Mouse (Mus musculus): Measurements from ENCODE around the gene Gfra1.

Gene Gfra1

DNA sequence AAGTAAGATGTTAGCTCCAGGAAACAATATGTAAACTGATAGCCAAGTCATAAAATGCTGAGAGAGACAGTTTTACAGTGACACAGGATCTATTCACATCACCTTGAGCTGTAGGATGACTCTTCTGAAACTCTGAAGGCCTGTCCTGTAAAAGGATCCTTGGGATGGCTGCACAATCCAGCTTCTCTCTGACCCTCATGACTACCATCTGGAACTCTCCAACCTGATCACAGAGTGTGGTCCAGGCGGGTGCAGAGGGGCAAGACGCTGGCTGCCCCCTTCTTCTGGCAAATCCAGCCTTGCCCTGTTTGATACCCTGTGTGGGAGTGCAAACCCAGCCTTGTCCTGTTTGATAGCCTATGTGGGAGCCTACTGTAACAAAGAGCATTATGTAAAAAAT lies 28.4 kb downstream of the Gfra1 start:
- H3K36me3 ChIP-seq (ENCODE audit: control insufficient read depth, insufficient read depth, low read length, poor library complexity, severe bottlenecking), result no peaks in the 10 kb centered on the region
- no peaks in the 10 kb centered on the region; the same call in 1 of the 2 replicates for H3K27me3 ChIP-seq (ENCODE audit: control insufficient read depth, insufficient read depth, low read length, poor library complexity, severe bottlenecking)
- no peak for DNase-seq (ENCODE audit: low read depth, low spot score)

DNA sequence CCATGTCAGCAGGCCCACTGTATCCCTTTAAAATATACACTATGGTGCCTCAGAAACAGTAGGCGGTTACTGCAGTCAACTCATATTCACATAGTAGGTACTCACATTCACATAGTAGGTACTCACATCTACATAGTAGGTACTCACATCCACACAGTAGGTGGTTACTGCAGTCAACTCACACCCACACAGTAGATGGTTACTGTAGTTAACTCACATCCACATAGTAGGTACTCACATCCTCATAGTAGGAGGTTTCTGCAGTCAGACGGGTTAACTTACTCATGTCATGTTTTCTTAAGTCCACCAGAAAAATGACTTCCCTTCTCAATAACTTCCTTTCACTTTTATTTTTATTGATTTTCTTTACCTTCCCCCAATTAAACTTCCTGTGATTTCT lies 30.8 kb downstream of the Gfra1 start:
- no peak for DNase-seq (ENCODE audit: low read depth, low spot score)
- H3K36me3 ChIP-seq (ENCODE audit: control insufficient read depth, insufficient read depth, low read length, poor library complexity, severe bottlenecking), result no peaks in the 10 kb centered on the region
- H3K27me3 ChIP-seq (ENCODE audit: control insufficient read depth, insufficient read depth, low read length, poor library complexity, severe bottlenecking), result no peaks in the 10 kb centered on the region; the same call in 1 of the 2 replicates

DNA sequence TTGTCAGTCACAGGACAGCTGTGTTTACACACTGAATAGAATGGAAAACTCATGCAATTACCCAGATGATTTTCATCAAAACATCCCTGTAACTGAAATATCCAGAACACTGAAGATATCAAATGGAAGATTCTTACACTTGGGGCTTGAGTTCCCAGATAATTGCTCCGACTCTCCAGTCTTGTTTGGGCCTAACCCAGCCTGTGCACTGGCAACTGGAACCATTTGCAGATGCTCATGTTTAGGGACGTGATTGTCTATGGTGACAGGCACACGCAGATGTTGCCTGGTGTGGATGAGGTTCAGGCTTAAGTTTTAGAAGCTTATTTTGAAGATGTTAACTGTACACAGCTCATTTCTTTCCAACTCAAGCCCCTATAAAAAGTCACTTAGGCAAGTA lies 31.5 kb downstream of the Gfra1 start:
- Histone ChIP-seq H3K36me3 (ENCODE audit: control insufficient read depth, insufficient read depth, low read length, poor library complexity, severe bottlenecking) (no peaks in the 10 kb centered on the region), H3K27me3 (ENCODE audit: control insufficient read depth, insufficient read depth, low read length, poor library complexity, severe bottlenecking) (no peaks in the 10 kb centered on the region)
- DNase-seq (ENCODE audit: low read depth, low spot score), result no peak

DNA sequence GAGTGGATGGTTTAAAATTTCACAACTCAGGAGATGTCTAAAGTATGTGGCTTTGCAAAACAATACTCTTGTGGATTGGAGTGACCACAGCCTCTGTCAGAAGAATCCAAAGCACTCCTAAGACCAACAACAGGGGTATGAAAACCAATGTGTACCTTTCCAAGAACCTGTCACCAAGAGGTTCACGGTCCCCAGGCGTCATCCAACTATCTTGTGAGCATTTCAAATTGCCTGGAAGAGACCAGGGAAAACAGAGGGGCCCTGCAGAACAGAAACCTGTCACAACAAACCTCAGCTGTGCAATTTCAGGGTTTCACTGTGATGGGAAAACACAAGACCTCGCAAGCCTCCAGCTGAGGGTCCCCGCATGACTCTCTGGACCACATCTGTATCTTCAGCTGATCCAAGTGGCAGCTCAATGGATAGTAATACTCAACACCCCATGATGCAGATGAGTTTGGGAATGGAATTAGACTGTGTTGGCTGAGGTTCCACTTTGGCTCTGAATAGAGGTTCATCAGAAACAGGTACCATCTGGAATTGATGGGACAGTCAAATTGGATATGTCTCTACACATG lies 32.7 kb downstream of the Gfra1 start:
- no peaks in the 10 kb centered on the region for H3K36me3 ChIP-seq (ENCODE audit: control insufficient read depth, insufficient read depth, low read length, poor library complexity, severe bottlenecking)
- DNase-seq (ENCODE audit: low read depth, low spot score), result no peak
- no peaks in the 10 kb centered on the region for H3K27me3 ChIP-seq (ENCODE audit: control insufficient read depth, insufficient read depth, low read length, poor library complexity, severe bottlenecking)

DNA sequence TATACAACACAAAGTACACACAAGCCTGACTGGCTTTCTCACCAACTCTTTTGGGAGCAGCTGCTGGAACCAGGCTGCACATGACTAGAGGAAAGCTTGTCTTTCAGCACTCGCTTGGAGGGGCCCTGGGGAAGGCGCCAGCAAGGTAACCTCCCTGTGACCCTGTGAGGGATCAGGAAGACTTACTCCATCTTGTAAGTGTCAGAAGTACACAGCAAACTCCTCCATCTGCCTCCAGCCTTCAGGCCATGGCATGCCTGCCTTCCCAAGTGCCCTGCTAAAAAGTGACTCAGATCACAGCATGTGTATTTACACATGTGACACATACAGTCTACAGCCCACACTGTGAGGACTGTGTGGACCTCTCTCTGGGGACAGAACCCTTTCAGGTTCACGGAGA lies 36.0 kb downstream of the Gfra1 start:
- no peak for DNase-seq (ENCODE audit: low read depth, low spot score)
- Histone ChIP-seq H3K27me3 (ENCODE audit: control insufficient read depth, insufficient read depth, low read length, poor library complexity, severe bottlenecking) (no peaks in the 10 kb centered on the region), H3K36me3 (ENCODE audit: control insufficient read depth, insufficient read depth, low read length, poor library complexity, severe bottlenecking) (no peaks in the 10 kb centered on the region)

DNA sequence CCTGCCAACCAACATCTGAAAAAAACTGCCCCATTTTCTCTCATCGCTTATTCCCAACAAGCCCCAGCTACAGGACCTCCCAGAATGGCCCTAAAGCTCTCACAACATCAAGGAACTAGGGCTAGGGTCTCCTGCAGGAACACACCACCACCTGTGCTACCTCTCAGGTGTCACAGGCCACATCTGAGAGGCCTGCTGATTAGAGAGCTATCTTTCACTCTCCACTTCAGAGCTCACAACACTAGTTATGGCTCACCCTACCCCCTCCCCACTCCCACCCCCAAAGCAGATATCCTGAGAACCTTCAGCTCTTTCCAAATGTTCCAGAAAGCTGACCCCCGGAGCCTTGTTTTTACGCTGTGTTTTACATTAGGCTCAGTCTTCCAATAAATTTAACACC lies 36.4 kb downstream of the Gfra1 start:
- H3K27me3 ChIP-seq (ENCODE audit: control insufficient read depth, insufficient read depth, low read length, poor library complexity, severe bottlenecking), result no peaks in the 10 kb centered on the region
- DNase-seq (ENCODE audit: low read depth, low spot score), result no peak
- no peaks in the 10 kb centered on the region for H3K36me3 ChIP-seq (ENCODE audit: control insufficient read depth, insufficient read depth, low read length, poor library complexity, severe bottlenecking)

DNA sequence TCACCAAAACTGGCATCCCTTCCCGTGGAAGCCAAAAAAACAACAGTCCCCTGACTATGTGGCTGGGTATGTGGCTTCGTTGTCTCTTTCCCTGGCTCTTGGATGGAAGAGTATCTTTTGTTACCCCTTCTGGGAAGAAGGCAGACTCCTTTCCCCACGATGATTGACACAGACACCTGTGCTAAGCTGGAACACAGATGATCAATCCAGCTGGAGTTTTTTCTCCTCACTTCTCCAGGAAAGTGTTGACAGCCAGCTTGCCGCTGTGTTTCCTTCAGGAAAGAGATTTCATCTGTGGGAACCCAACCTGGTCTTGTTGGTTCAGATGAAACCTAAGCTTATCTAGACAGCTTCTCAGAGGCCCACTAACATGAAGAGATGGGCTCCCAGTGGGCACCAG lies 40.5 kb downstream of the Gfra1 start:
- no peaks in the 10 kb centered on the region for H3K27me3 ChIP-seq (ENCODE audit: control insufficient read depth, insufficient read depth, low read length, poor library complexity, severe bottlenecking)
- DNase-seq (ENCODE audit: low read depth, low spot score), result no peak

DNA sequence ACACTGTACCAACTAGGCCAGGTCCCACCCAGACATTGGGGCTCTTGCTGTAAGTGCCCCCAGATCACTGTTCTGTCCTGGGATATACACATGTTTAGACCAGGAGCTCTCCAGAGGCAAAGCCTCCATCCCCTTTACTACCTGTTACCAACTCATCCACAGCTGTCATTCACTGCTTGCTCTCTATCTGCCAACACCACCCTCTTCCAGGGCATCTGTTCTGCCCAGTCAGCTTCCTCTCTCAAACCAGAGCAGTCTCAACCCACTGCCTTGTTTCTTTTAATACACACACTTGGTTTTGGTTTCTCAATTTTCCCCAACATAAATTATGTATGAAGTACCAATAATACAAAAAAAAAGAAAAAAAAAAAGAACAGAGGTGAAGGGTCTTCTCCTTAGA lies 41.0 kb downstream of the Gfra1 start:
- Histone ChIP-seq H3K36me3 (ENCODE audit: control insufficient read depth, insufficient read depth, low read length, poor library complexity, severe bottlenecking) (no peaks in the 10 kb centered on the region), H3K27me3 (ENCODE audit: control insufficient read depth, insufficient read depth, low read length, poor library complexity, severe bottlenecking) (no peaks in the 10 kb centered on the region)
- DNase-seq (ENCODE audit: low read depth, low spot score), result no peak

More for the DNA sequence above, 40.5 kb downstream of the Gfra1 start:
- H3K36me3 ChIP-seq (ENCODE audit: control insufficient read depth, insufficient read depth, low read length, poor library complexity, severe bottlenecking), result no peaks in the 10 kb centered on the region

DNA sequence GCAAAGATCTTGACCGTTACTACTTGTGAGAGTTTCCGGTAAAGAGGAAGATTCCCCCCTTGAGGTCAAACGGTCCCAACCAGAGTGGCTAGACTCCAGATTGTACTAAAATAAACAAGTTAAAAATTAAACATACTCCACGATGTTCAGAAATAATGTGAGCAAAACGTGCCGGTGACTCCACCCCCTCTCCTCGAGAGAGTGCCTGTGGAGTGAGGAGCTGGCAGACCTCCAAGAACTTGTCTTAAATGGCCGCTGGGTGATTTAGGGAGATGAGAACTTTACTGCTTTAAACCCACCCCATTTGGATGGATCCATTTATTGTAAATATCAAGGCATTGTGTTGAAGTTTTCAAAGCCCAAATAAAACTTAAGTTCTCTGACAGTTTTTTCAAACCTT lies 42.4 kb downstream of the Gfra1 start:
- Histone ChIP-seq H3K27me3 (ENCODE audit: control insufficient read depth, insufficient read depth, low read length, poor library complexity, severe bottlenecking) (no peaks in the 10 kb centered on the region), H3K36me3 (ENCODE audit: control insufficient read depth, insufficient read depth, low read length, poor library complexity, severe bottlenecking) (no peaks in the 10 kb centered on the region)
- DNase-seq (ENCODE audit: low read depth, low spot score), result peak; percentile 37

DNA sequence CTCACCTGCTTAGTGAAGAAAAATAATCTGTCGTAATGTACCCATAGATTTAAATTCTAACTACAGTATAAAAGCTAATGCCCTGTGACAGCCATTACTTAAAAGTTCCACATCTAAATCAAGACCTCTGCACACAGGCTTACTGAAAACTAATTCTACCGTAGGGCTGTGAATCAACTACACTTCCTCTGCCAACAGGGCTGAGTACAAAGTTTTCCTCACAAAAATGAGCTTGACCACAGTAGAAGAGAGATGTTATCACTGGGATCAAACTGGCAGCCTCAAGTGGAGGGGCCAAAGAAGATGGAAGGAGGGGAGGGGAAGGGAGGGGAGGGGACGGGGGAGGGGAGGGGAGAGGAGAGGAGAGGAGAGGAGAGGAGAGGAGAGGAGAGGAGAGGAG lies 42.9 kb downstream of the Gfra1 start:
- Histone ChIP-seq H3K36me3 (ENCODE audit: control insufficient read depth, insufficient read depth, low read length, poor library complexity, severe bottlenecking) (no peaks in the 10 kb centered on the region), H3K27me3 (ENCODE audit: control insufficient read depth, insufficient read depth, low read length, poor library complexity, severe bottlenecking) (no peaks in the 10 kb centered on the region)
- no peak for DNase-seq (ENCODE audit: low read depth, low spot score)

DNA sequence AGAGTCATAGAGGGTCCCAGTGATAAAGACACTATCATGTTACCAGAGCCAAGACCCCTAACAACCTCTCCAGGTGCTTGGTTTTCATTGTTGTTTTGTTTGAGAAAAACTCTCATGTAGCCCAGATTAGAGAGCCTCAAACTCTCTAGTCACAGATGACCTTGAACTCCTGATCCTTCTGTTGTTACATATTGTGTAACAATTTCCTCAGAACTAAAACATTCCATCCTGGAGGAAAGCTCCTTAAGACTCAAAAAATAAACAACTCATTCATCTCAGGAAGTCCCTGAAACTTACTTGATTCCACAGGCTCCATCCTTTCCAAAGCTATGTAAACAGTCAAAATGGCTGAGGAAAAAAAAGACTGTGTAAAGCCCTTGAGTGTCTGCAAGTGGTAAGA lies 49.0 kb downstream of the Gfra1 start:
- H3K36me3 ChIP-seq (ENCODE audit: control insufficient read depth, insufficient read depth, low read length, poor library complexity, severe bottlenecking), result no peaks in the 10 kb centered on the region
- DNase-seq (ENCODE audit: low read depth, low spot score), result no peak
- H3K27me3 ChIP-seq (ENCODE audit: control insufficient read depth, insufficient read depth, low read length, poor library complexity, severe bottlenecking), result no peaks in the 10 kb centered on the region

DNA sequence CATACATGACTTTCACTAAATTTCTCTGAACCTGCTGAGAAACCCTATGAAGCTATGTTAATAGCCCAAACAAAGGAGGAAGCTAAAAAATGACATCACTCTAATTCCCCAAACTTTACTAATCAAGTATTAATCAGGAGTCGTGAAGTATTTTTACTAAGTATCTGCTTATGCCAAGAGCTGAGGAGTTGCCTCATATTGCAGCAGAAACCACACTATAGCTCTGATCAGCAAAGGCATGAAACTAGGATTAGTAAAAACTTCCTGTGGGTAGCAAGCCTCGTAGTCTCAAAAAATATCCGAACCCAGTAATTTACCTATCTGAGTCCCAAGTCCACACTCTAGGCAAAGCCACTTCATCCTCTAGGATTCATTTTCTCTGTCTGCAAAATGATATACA lies 55.5 kb downstream of the Gfra1 start:
- no peaks in the 10 kb centered on the region for H3K27me3 ChIP-seq (ENCODE audit: control insufficient read depth, insufficient read depth, low read length, poor library complexity, severe bottlenecking)
- no peak for DNase-seq (ENCODE audit: low read depth, low spot score)
- no peaks in the 10 kb centered on the region for H3K36me3 ChIP-seq (ENCODE audit: control insufficient read depth, insufficient read depth, low read length, poor library complexity, severe bottlenecking)

DNA sequence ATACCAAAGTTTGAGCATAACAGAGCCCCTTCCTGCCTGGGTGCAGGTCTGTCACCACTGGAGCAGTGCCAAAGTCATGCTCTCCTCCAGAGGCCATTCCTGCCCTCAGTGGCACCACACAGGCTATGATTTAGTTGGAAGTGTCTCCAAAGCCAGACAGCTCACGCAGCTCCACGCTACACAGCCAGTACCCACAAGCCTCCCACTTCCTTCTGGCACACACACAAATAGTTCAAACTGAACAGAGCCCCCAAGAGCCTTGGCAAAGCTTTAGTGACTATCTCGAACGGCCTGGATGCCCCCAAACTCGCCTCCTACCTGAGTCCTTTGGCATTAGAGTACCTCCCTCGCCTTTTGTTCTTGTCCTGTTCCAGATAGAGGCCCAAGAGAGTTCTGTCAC lies 56.5 kb downstream of the Gfra1 start:
- Histone ChIP-seq H3K36me3 (ENCODE audit: control insufficient read depth, insufficient read depth, low read length, poor library complexity, severe bottlenecking) (no peaks in the 10 kb centered on the region), H3K27me3 (ENCODE audit: control insufficient read depth, insufficient read depth, low read length, poor library complexity, severe bottlenecking) (no peaks in the 10 kb centered on the region)
- DNase-seq (ENCODE audit: low read depth, low spot score), result no peak

DNA sequence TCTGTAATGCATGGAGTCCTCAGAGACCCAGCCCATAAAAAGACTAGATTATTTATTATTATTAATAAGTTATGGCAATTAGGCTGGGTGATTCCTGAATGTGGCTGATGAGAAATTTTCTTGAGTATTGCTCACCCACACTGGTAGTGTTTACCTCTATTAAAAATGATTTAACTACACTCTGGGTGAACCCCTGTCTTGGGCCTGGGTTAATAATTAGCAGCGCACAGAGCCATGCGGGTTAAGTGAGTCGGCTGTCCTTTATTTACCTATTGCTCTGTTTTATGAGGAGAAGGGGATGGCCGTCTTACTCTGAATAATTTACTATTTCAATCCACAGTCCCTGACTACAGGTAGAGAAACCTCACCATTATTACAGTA lies 59.1 kb downstream of the Gfra1 start:
- H3K36me3 ChIP-seq (ENCODE audit: control insufficient read depth, insufficient read depth, low read length, poor library complexity, severe bottlenecking), result no peaks in the 10 kb centered on the region
- no peaks in the 10 kb centered on the region for H3K27me3 ChIP-seq (ENCODE audit: control insufficient read depth, insufficient read depth, low read length, poor library complexity, severe bottlenecking)
- no peak for DNase-seq (ENCODE audit: low read depth, low spot score)

DNA sequence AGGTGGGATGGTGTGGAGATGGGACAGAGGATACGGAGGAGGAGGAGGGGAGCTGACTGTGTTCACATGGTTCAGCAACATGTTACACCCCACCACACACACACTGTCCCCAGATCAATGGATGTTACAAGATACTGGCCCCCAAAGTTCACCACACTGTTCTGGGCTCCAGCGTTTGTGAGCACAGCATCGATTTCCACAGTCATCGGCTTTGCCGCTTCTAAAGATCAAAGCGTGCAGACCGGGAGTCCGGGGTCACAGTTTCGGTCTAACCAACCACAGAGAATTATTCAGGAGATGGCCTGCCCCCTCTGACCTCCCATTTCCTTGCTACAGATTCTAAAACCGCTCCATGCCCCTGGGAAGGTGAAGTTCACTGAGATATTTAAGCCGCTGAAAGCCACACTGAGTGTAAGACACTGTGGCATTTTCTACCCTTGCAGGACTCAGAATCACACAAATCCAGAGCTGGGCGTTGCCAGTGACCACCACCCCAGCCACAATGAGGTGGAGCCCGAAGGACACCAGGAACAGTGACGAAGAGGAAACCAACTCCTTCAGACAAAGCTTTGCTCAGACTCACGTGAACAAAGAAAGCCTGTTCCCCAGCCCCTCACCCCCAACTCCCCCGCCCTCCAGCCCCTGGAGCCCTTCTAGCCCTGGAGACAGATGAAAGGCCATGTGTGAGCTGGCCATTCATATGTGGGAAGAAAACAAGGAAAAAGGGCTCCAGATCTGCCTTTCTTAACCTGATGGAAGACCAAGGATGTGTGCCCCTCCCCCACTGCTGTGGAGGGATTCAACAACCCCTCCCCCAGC lies 59.7 kb downstream of the Gfra1 start:
- no peak for DNase-seq (ENCODE audit: low read depth, low spot score)
- Histone ChIP-seq H3K36me3 (ENCODE audit: control insufficient read depth, insufficient read depth, low read length, poor library complexity, severe bottlenecking) (no peaks in the 10 kb centered on the region), H3K27me3 (ENCODE audit: control insufficient read depth, insufficient read depth, low read length, poor library complexity, severe bottlenecking) (no peaks in the 10 kb centered on the region)

DNA sequence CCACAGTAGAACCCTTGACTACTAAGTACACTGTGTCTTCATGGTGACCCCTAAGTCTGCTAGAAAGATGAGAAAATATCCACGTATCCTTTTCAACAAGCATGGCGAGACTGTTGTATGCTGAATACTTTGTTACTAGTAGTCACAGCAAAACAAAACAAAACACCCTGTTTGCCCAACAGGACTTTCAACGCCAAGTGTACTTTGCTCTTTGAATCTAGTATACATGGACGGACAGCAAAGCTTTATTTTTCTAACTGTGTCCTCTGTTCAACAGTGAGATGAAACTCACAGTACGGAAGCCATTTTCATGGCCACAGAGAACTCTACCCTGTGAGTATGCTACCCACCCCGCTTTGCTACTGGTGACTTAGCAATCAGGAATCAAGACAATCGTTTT lies 62.6 kb downstream of the Gfra1 start:
- Histone ChIP-seq H3K27me3 (ENCODE audit: control insufficient read depth, insufficient read depth, low read length, poor library complexity, severe bottlenecking) (no peaks in the 10 kb centered on the region), H3K36me3 (ENCODE audit: control insufficient read depth, insufficient read depth, low read length, poor library complexity, severe bottlenecking) (no peaks in the 10 kb centered on the region)

More for the DNA sequence above, 62.6 kb downstream of the Gfra1 start:
- no peak for DNase-seq (ENCODE audit: low read depth, low spot score)
